Mouse (Mus musculus) liver, embryonic 14.5 days (tissue): ENCODE data around the gene Cldn6.
A peak's percentile ranks its signal among the peaks of the same experiment; 100 is the strongest.

ENCODE experiments used
- CTCF ChIP-seq: IDR thresholded peaks from 2 replicates; pipeline ENCODE4 v1.5.1; 2016; ENCODE audit warnings: antibody characterized with exemption, low read depth, control low read depth
- EP300 ChIP-seq: IDR thresholded peaks from 2 replicates; pipeline ENCODE4 v1.6.1; 2016; ENCODE audit warnings: antibody characterized with exemption, low read depth

GRCm38 (mm10) chr17:23660117-23660875 is 18.8 kb upstream of the Cldn6 start, which contains the start of gene Bicdl2:
- TF ChIP-seq CTCF (peak; percentile 87), EP300 (no peak)
